33 mouse cellular contexts compared by ENCODE assay signal in the genomic region with DNA sequence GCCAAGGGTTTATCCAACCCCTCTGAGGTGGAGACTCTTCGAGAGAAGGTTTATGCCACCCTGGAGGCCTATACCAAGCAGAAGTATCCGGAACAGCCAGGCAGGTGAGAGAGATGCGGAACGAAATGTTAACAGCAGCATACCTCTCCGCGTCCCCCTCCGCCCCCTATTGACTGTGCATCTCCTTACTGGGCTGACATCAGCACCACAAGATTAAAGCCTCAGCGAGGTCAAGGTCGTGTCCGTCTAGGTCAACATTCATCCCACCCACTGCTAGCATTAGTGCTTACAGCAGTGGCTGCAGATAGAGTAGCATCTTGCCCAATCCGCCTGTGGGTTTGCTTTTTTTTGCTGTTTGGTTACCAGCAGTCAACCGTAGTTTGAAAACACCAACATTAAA. TPM values are rescaled to one million over a fixed set of nuclear protein-coding genes. Genes with fewer than 3 reads are reported as not detected.
"Had no signal": no experiment of that assay in that cellular context is flagged by ENCODE, and none has a peak within 500 bp of the region (broad histone marks: within the 10 kb centered on the region; RNA-seq: fewer than 3 reads in every experiment).

No protein-coding gene starts in this region.

- DNase-seq: gastrocnemius, postnatal 14 days; heart, adult 18-20 months; heart, postnatal 10 days; heart, postnatal 4 days; kidney, adult 18-20 months; kidney, adult 9 months; kidney, postnatal 14 days; kidney, postnatal 36 days; layer of hippocampus, adult 9-11 months; layer of hippocampus, postnatal 36 days; left cerebral cortex, postnatal 4 days had no signal

- H3K4me3 ChIP-seq: heart, embryonic 10.5 days; heart, embryonic 12.5 days; hindbrain, embryonic 10.5 days; hindbrain, embryonic 12.5 days; intestine, embryonic 15.5 days; kidney, embryonic 15.5 days; limb, embryonic 13.5 days; limb, embryonic 15.5 days; liver, embryonic 12.5 days had no signal

- H3K9me3 ChIP-seq: heart, embryonic 10.5 days; heart, embryonic 12.5 days; hindbrain, embryonic 10.5 days; hindbrain, embryonic 12.5 days; intestine, embryonic 15.5 days; kidney, embryonic 15.5 days; limb, embryonic 15.5 days; liver, embryonic 12.5 days had no signal

- H3K9ac ChIP-seq: heart, embryonic 12.5 days; hindbrain, embryonic 12.5 days; hindbrain, embryonic 14.5 days; intestine, embryonic 15.5 days; kidney, embryonic 15.5 days; limb, embryonic 13.5 days; limb, embryonic 15.5 days; liver, embryonic 12.5 days; liver, embryonic 14.5 days had no signal

- H3K36me3 ChIP-seq: heart, embryonic 10.5 days; heart, embryonic 12.5 days; hindbrain, embryonic 10.5 days; hindbrain, embryonic 12.5 days; intestine, embryonic 15.5 days; kidney, embryonic 15.5 days; limb, embryonic 13.5 days; limb, embryonic 15.5 days; liver, embryonic 12.5 days had no signal

- H3K4me1 ChIP-seq: heart, embryonic 10.5 days; heart, embryonic 12.5 days; hindbrain, embryonic 10.5 days; hindbrain, embryonic 12.5 days; intestine, embryonic 15.5 days; kidney, embryonic 15.5 days; liver, embryonic 12.5 days had no signal

- H3K27me3 ChIP-seq: hindbrain, embryonic 12.5 days; intestine, embryonic 15.5 days had no signal

- H3K27ac ChIP-seq: heart, embryonic 10.5 days; hindbrain, embryonic 10.5 days; hindbrain, embryonic 12.5 days; hindbrain, embryonic 14.5 days; intestine, embryonic 15.5 days; kidney, embryonic 15.5 days; kidney, postnatal 0 days; limb, embryonic 13.5 days; limb, embryonic 15.5 days; liver, embryonic 12.5 days; liver, embryonic 14.5 days had no signal

RNA-seq across cellular contexts. Expression of gene Rxrg, which starts 37.5 kb away (rescaled TPM):
- total RNA-seq: granulocyte monocyte progenitor cell, adult 5-6 weeks had no signal
- polyA plus RNA-seq: inflammation-experienced regulatory T-cells, adult 6 months had no signal

RNA-seq across cellular contexts. Expression of gene Lmx1a, which starts 53.3 kb away (rescaled TPM):
- total RNA-seq: granulocyte monocyte progenitor cell, adult 5-6 weeks; heart, adult 18-20 months; heart, adult 8-10 months; heart, postnatal 10 days; heart, postnatal 25 days; heart, postnatal 4 days; left cerebral cortex, adult 18-20 months; left cerebral cortex, adult 8-10 months; left cerebral cortex, postnatal 10 days; liver, adult 2 months had no signal
- polyA plus RNA-seq: heart, embryonic 14.5 days; heart, embryonic 16.5 days; liver, adult 2 months had no signal
